Mouse (Mus musculus): ENCODE results near the gene Nrxn2.

Gene Nrxn2

DNA sequence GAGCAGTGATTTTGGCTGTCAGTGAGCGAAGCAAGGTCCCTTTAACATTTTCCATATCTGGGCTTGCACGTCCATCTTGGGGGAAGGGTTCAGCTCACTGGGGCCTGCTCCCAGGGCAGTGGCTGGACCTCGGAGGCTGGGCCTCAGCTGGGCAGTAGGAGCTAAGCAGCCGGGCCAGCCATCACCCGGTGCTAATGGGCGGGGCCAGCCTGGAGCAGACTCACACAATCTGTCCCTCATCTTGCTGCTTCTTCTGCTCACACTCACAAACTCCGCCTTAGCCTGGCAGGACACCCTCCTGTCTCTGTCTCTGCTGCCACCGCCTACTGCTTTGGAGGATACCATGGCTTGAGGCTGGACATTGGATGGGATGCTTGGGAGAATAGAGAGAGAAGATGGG is 97.6 kb downstream of the Nrxn2 start:
- DNase-seq (ENCODE audit: low spot score in 2 of 2): no peak

- no peak for DNase-seq (ENCODE audit: low spot score in 2 of 2)
Measured at GRCm38 (mm10) chr19:6518601-6519000, 100.1 kb downstream of the Nrxn2 start.

DNA sequence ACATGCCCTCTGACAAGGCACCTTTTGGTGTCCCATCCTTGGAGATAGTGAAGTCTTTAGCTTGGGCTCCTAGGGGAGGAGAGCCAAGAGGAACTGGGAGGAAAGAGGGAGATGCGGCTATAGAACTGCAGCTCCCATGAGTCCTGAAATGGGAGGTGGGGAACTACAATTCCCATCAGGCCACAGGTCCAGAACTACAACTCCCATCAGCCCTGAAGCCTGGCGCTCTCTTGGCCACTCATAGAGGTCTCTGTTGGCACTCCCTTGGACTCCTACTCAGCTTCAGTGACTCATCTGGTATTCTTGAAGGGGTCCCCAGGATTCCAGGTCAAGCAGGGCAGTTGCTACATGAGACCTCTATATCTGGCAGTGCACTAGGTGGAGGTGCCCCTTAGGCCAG is 101.0 kb downstream of the Nrxn2 start:
- no peak for DNase-seq (ENCODE audit: low spot score in 2 of 2)

- DNase-seq (ENCODE audit: low spot score in 2 of 2): no peak
Measured at GRCm38 (mm10) chr19:6521630-6522029, 103.1 kb downstream of the Nrxn2 start.

GRCm38 (mm10) chr19:6522289-6522688 is 103.8 kb downstream of the Nrxn2 start:
- DNase-seq (ENCODE audit: low spot score in 2 of 2): no peak

GRCm38 (mm10) chr19:6525023-6525422 is 106.5 kb downstream of the Nrxn2 start:
- no peak for DNase-seq (ENCODE audit: low spot score in 2 of 2)

DNA sequence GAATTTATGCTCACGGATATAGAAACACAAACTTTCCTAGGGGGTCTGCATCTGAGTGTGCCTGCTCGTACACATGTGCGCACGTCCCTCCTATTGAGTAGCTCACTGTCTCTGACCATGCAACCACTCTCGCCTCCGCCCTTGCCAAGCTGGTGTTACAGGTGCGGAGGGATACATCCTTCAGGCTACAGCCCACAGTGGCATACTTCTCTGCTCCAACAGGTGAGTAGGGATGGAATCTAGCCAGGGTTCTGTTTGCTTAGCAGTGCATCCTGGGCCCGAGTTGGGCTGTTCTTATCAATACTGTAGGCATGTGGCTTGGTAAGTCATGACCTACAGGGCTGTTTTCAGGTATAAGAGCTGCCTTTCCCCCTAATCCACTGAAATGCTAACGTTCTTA is 107.5 kb downstream of the Nrxn2 start:
- no peak for DNase-seq (ENCODE audit: low spot score in 2 of 2)

GRCm38 (mm10) chr19:6527439-6527838 is 108.9 kb downstream of the Nrxn2 start:
- no peak for DNase-seq (ENCODE audit: low spot score in 2 of 2)

DNA sequence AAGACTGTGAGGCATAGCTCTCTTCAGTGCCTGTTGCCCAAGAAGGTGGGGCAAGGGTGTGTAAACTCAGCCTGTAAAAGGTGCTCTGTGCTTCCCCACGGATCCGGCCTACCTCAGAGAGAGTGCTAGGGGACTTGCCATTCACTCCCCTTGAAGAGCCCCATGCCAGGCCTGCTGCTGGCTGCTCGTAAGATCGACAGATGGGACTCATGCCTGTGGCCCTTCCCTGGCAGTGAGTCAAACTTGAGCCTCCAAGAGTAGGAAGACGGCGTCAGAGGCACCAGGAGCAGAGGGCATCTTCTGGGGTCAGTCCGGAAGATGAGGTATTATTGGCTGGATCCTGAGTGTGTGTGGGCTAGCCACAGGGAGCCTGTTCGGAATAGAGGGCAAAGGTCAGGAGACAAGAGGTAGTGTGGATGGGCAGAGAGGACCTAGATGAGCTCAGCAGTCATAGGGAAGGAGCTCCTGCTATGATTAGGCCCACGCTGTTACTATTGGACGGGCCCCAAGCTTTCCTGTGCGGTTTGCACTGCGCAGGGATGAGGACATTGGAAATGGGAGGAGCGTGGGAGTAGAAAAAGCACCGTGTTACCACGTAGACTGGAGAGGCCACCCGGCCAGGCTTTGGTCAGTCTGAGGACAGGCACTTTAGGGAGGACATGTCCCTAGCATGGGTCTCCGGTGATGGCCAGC is 109.5 kb downstream of the Nrxn2 start:
- no peak for DNase-seq (ENCODE audit: low spot score in 2 of 2)

- no peak for DNase-seq (ENCODE audit: low spot score in 2 of 2)
Measured at GRCm38 (mm10) chr19:6529265-6529985, 110.9 kb downstream of the Nrxn2 start.

- DNase-seq (ENCODE audit: low spot score in 2 of 2): no peak
Measured at GRCm38 (mm10) chr19:6530359-6530758, 111.8 kb downstream of the Nrxn2 start.

- no peak for DNase-seq (ENCODE audit: low spot score in 2 of 2)
Measured at GRCm38 (mm10) chr19:6531011-6531631, 112.6 kb downstream of the Nrxn2 start.

DNA sequence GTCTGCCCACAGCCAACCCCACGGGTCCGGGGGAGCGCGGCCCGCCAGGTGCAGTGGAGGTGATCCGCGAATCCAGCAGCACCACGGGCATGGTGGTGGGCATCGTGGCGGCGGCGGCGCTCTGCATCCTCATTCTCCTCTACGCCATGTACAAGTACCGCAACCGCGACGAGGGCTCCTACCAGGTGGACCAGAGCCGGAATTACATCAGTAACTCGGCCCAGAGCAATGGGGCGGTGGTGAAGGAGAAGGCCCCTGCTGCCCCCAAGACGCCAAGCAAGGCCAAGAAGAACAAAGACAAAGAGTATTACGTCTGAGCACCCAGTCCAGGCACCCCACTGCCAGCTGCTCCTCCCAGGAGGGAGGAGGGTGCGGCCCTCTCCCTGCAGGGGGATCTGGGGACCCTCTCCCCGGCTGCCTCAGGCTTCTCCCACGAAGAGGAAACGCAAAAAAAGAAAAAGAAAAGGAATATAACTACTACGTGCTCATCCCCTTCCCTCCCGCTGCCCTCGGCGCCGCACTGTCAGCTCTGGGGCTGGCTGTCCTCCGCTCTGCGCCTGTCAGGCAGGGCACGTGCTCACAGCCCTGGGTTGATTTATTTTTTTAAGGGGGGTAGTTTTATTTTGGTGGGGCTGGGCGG is 113.4 kb downstream of the Nrxn2 start:
- no peak for DNase-seq (ENCODE audit: low spot score in 2 of 2)

GRCm38 (mm10) chr19:6532656-6533055 is 114.1 kb downstream of the Nrxn2 start:
- no peak for DNase-seq (ENCODE audit: low spot score in 2 of 2)

- DNase-seq (ENCODE audit: low spot score in 2 of 2): no peak
Measured at GRCm38 (mm10) chr19:6533290-6534117, 115.0 kb downstream of the Nrxn2 start.

DNA sequence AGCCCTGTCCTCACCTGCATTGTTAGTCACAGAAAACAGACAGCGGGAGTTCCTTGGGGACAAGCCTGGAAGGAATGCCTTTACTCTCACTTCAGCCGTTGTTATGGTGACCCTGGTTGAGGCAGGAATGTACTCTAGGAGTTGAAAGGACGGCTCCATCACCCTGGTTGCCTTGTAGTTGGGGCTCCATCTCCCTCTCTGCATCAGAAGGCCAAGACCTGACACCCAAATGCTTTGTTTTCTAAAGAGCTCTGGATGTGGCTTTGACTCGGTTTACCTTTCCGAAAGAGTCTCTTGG is 115.5 kb downstream of the Nrxn2 start:
- DNase-seq (ENCODE audit: low spot score in 2 of 2): no peak

- no peak for DNase-seq (ENCODE audit: low spot score in 2 of 2)
Measured at GRCm38 (mm10) chr19:6536201-6536600, 117.7 kb downstream of the Nrxn2 start.

DNA sequence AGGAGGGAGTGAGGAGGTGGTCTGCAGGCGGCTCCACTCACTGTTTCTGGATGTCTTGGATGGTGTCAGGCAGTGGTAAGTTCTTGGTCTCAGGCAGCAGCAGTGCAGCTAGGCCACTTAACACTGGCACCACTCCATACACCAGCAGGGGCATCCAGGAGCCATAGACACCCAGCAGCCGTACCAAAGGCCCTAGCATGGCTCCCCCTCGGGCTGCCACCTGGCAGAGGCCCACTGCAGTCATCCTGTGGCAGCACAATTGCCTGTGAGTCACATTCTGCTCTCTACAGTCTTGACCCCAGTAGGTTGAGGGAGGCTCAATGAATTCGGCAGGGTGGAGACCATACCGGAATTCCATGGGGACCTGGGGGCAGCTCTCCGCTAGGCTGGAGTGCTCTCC is 118.2 kb downstream of the Nrxn2 start:
- DNase-seq (ENCODE audit: low spot score in 2 of 2): no peak

DNA sequence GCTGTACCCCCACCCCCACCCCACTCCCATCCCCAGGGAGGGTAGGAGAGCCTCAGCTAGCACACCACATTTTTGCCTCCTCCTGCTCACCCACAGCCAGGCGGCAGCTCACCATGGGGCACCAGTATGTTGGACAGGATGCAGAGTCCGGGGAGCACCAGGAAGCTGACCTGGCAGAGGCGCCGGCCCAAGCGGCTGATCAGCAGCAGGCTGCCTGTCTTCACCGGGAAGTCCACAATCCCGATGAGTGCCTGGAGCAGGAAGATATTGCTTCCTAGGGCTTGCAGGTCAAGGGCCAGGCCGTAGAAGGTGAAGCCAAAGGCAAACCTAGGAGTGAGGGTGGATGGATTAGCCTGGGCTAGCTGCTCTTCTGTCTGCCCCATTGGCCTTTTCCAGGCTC is 119.0 kb downstream of the Nrxn2 start:
- DNase-seq (ENCODE audit: low spot score in 2 of 2): no peak

- no peak for DNase-seq (ENCODE audit: low spot score in 2 of 2)
Measured at GRCm38 (mm10) chr19:6538546-6538945, 120.0 kb downstream of the Nrxn2 start.

DNA sequence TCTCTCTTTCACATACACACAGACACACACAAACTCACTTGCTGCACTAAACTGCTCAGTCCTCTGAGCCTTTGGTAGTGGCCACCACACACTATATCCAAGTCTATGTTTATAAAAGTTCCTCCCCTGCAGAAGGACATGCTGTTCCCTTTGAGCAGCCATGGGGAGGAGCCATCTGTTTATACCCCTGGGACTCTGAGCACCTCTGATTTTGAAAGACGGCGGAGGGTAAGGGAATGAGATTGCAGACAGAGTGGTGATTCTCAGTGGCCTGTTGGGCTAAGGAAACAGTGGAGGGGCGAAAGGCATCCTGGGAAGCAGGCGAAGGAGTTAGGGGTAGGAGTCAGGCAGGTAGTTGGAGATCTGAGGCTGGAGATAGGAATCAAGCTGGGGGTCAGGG is 121.1 kb downstream of the Nrxn2 start:
- no peak for DNase-seq (ENCODE audit: low spot score in 2 of 2)

DNA sequence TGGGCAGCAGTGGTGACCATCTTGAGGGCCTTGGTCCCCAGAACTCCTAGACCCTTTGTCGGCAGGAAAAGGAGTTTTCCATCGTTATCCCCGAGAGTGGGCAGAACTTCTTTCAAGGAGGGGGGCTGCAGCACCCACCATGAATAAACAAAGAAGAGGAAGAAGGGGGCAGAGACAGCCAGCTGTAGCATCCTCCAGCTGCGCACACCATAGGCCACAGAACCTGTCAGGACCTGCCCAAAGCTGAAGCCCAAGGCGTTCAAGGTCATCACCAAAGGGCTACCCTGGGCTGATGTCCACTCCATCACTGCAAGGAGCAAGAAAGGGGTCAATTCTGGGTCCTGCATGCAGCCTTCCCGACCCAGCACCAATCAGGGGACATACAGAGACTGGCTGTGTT is 121.7 kb downstream of the Nrxn2 start:
- no peak for DNase-seq (ENCODE audit: low spot score in 2 of 2)
